Mouse (Mus musculus) forebrain, embryonic 14.5 days (tissue): ENCODE data around the gene Prkag1. TPM values are rescaled to one million over a fixed set of nuclear protein-coding genes. Genes with fewer than 3 reads are reported as not detected.

Source experiments
- ATAC-seq: fragments of 200-750 bp; cut with Nextera tagmentation; 2 replicates; pipeline ENCODE4 v1.8.0; 2017; ENCODE audit warnings: mild to moderate bottlenecking, moderate library complexity
- DNase-seq: peaks from one replicate; pipeline ENCODE4 v3.0.0-alpha.2; 2015; ENCODE audit warnings: low spot score
- H3K27ac ChIP-seq: fragments of 300-500 bp; sonication (generic); 2 replicates; pipeline ENCODE4 v1.5.1; 2014; ENCODE audit warnings: low read depth, mild to moderate bottlenecking, control low read depth, low read length, moderate library complexity
- H3K27me3 ChIP-seq: fragments of 300-500 bp; sonication (generic); replicated peaks from 2 replicates; pipeline ENCODE4 v1.6.1; 2014; ENCODE audit warnings: low read length, control low read depth, mixed read lengths; ENCODE audit not compliant: control insufficient read depth, insufficient read depth
- H3K36me3 ChIP-seq: fragments of 300-500 bp; sonication (generic); 2 replicates; pipeline ENCODE4 v1.6.1; 2014; ENCODE audit warnings: low read length, control low read depth; ENCODE audit not compliant: control insufficient read depth, insufficient read depth
- H3K4me1 ChIP-seq: fragments of 300-500 bp; sonication (generic); 2 replicates; pipeline ENCODE4 v1.6.1; 2014; ENCODE audit warnings: antibody characterized with exemption, low read length, control low read depth; ENCODE audit not compliant: control insufficient read depth, insufficient read depth
- H3K4me2 ChIP-seq: fragments of 300-500 bp; sonication (generic); 2 replicates; pipeline ENCODE4 v1.6.1; 2014; ENCODE audit warnings: mild to moderate bottlenecking, control low read depth, low read length
- H3K4me3 ChIP-seq: fragments of 300-500 bp; sonication (generic); 2 replicates; pipeline ENCODE4 v1.5.1; 2014; ENCODE audit warnings: low read depth, low read length, control low read depth
- H3K9ac ChIP-seq: fragments of 300-500 bp; sonication (generic); 2 replicates; pipeline ENCODE4 v1.6.1; 2014; ENCODE audit warnings: mild to moderate bottlenecking, low read length, control low read depth, moderate library complexity
- H3K9me3 ChIP-seq: fragments of 300-500 bp; sonication (generic); replicated peaks from 2 replicates; pipeline ENCODE4 v1.6.1; 2016; ENCODE audit warnings: low read length, control low read depth, mixed read lengths; ENCODE audit not compliant: control insufficient read depth
- WGBS: fragments of 180-500 bp; shearing (Covaris S2); extraction: QIAGEN DNeasy Blood & Tissue Kit; methylation state at CpG from one replicate; pipeline ENCODE4 v1.1.7; 2014; 5-methylcytosine and 5-hydroxymethylcytosine counted together
- polyA plus RNA-seq: library from polyadenylated mRNA; unstranded; fragments of >200 nt; fragmentation: Nextera tagmentation; extraction: Ambion mirVana; gene quantifications from 2 replicates; pipeline ENCODE4 v1.2.1, GENCODE M21; 2014

Prkag1 gene
- polyA plus RNA-seq, 1 experiment from 2014 or later: 82.1 TPM

DNA sequence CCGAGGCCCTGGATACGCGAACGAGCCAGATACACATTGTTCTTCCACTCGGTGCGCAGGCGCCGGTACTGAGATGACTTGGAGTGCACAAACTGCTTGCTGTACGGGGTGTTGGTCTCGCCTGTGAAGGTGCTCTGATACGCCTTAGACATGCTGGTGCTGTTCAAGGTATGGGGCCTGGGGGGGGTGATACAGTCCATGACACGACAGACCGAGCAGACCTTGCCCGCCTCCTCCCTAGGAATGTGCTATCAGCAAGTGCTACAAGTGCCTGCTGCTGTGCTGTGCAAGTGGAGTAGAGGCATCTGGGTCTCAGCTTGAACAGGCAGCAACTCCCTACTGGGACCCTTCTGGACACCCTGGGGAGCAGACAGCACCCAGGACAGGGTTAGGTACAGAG lies 4.0 kb upstream of the Prkag1 start:
- H3K27me3 ChIP-seq: no peaks in the 10 kb centered on the region

GRCm38 (mm10) chr15:98834059-98834458 lies 2.7 kb upstream of the Prkag1 start:
- Histone ChIP-seq H3K9me3 (no peaks in the 10 kb centered on the region), H3K4me1 (peaks cover 5% of the 10 kb centered on the region; the same call in 1 of the 2 replicates), H3K27ac (no peak overlapping the region), H3K36me3 (peaks cover 66% of the 10 kb centered on the region), H3K9ac (no peak overlapping the region), H3K4me3 (no peak overlapping the region), H3K4me2 (no peak overlapping the region), H3K27me3 (no peaks in the 10 kb centered on the region)
- no peak for DNase-seq
- 88% methylated on average over 13 of the region's 13 CpGs for WGBS
- ATAC-seq: no peak

More for the DNA sequence above, 4.0 kb upstream of the Prkag1 start:
- Histone ChIP-seq H3K9me3 (no peaks in the 10 kb centered on the region), H3K4me3 (no peak overlapping the region), H3K27ac (no peak overlapping the region), H3K9ac (no peak overlapping the region), H3K4me2 (no peak overlapping the region), H3K36me3 (peaks cover 78% of the 10 kb centered on the region), H3K4me1 (peaks cover 2% of the 10 kb centered on the region; the same call in 1 of the 2 replicates)
- ATAC-seq (no peak), DNase-seq (no peak)
- WGBS: 91% methylated on average over 14 of the region's 14 CpGs

DNA sequence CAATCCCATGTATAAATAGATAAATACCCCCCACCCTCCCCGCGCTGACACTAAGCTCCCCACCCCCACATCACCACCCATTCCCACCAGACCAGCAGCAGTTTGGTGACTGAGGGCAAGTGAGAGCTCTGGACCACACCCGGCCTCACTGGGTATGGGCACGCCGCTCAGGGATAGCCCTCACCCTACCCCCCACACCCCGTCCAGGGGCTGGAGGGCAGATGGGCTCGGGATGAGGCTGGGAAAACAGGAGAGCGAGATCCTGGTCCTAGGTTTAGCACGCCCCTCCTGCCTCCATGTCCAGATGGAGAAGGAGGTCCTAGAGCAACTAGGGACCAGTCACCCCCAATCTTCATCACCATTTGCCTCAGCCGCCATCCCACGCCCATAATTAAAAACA lies 2.0 kb upstream of the Prkag1 start:
- ATAC-seq (no peak), DNase-seq (no peak)
- Histone ChIP-seq H3K4me3 (no peak overlapping the region), H3K4me1 (peaks cover 5% of the 10 kb centered on the region; the same call in 1 of the 2 replicates), H3K27me3 (no peaks in the 10 kb centered on the region), H3K36me3 (peaks cover 58% of the 10 kb centered on the region), H3K9me3 (no peaks in the 10 kb centered on the region), H3K9ac (no peak overlapping the region), H3K4me2 (no peak overlapping the region), H3K27ac (no peak overlapping the region)
- WGBS: 89% methylated on average over 11 of the region's 11 CpGs

GRCm38 (mm10) chr15:98832161-98833058 lies 1.1 kb upstream of the Prkag1 start:
- no peaks in the 10 kb centered on the region for H3K27me3 ChIP-seq
- no peaks in the 10 kb centered on the region for H3K9me3 ChIP-seq
- peak overlapping the region; percentile 69; the same call in 1 of the 2 replicates for H3K4me2 ChIP-seq
- peaks cover 5% of the 10 kb centered on the region; the same call in 1 of the 2 replicates for H3K4me1 ChIP-seq
- no peak overlapping the region for H3K9ac ChIP-seq
- 60% methylated on average over 12 of the region's 12 CpGs for WGBS
- H3K4me3 ChIP-seq: no peak overlapping the region
- peaks cover 50% of the 10 kb centered on the region for H3K36me3 ChIP-seq
- no peak overlapping the region for H3K27ac ChIP-seq
- DNase-seq: no peak
- ATAC-seq: no peak

GRCm38 (mm10) chr15:98831684-98832035 lies 339 bp upstream of the Prkag1 start:
- Histone ChIP-seq H3K36me3 (peaks cover 42% of the 10 kb centered on the region), H3K4me3 (peak overlapping the region; percentile 75), H3K27me3 (no peaks in the 10 kb centered on the region), H3K4me1 (peaks cover 5% of the 10 kb centered on the region; the same call in 1 of the 2 replicates), H3K9ac (peak overlapping the region; percentile 75; the same call in 1 of the 2 replicates), H3K4me2 (peak overlapping the region; percentile 69), H3K9me3 (no peaks in the 10 kb centered on the region), H3K27ac (peak overlapping the region; percentile 66)
- 16% methylated on average over 9 of the region's 9 CpGs for WGBS
- DNase-seq (no peak), ATAC-seq (peak; percentile 28; the same call in 1 of the 2 replicates)

DNA sequence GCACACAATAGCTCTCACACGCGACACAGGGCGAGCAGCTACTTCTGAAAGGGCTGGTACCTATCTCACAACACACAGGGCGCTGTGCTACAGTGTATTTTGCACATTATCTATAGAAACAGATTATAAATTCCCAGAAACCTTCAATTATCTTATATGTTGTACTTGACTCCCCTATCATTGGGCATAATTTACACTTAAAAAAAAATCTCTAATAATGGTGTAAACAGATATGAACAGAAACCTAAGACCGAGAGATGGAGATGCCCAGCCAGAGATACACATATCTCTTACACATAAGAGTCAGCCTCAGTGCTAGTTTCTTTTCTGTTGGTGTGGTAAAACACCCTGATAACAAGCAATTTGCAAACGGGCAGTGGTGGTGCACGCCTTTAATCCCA lies 3.7 kb downstream of the Prkag1 start:
- 87% methylated on average over 7 of the region's 7 CpGs for WGBS
- no peak for DNase-seq

DNA sequence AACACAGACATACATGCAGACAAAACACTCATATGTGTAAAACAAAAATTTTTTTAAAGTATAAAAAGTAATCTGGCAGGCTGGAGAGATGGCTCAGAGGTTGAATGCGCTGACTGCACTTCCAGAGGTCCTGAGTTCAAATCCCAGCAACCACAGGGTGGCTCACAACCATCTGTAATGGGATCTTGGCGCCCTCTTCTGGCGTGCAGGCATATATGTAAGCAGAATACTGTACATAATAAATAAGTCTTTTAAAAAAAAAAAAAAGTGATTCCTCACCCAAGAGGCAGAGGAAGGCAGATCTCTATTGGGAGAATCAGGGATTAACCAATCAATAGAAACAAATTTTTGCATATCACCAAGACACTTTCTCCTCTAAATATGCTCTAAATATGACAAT lies 7.9 kb downstream of the Prkag1 start:
- no peak overlapping the region for H3K9ac ChIP-seq
- WGBS: 67% methylated on average over 3 of the region's 3 CpGs
- H3K9me3 ChIP-seq: no peaks in the 10 kb centered on the region
- peaks cover 50% of the 10 kb centered on the region for H3K36me3 ChIP-seq
- H3K4me3 ChIP-seq: no peak overlapping the region
- H3K27ac ChIP-seq: no peak overlapping the region
- no peak for DNase-seq
- H3K27me3 ChIP-seq: no peaks in the 10 kb centered on the region
- no peak overlapping the region for H3K4me2 ChIP-seq
- H3K4me1 ChIP-seq: no peaks in the 10 kb centered on the region
- ATAC-seq: no peak

More for the DNA sequence above, 3.7 kb downstream of the Prkag1 start:
- H3K27ac ChIP-seq: no peak overlapping the region
- no peaks in the 10 kb centered on the region for H3K9me3 ChIP-seq
- H3K27me3 ChIP-seq: no peaks in the 10 kb centered on the region
- H3K36me3 ChIP-seq: peaks cover 22% of the 10 kb centered on the region
- H3K4me2 ChIP-seq: no peak overlapping the region
- H3K4me1 ChIP-seq: peaks cover 5% of the 10 kb centered on the region; the same call in 1 of the 2 replicates
- H3K4me3 ChIP-seq: no peak overlapping the region
- no peak for ATAC-seq
- no peak overlapping the region for H3K9ac ChIP-seq

GRCm38 (mm10) chr15:98822147-98822546 lies 9.2 kb downstream of the Prkag1 start:
- 93% methylated on average over 5 of the region's 5 CpGs for WGBS
- DNase-seq (no peak), ATAC-seq (no peak)
- H3K4me2 ChIP-seq: no peak overlapping the region
- H3K4me1 ChIP-seq: no peaks in the 10 kb centered on the region
- H3K9me3 ChIP-seq: no peaks in the 10 kb centered on the region
- no peak overlapping the region for H3K27ac ChIP-seq
- H3K9ac ChIP-seq: no peak overlapping the region
- H3K4me3 ChIP-seq: no peak overlapping the region
- H3K27me3 ChIP-seq: no peaks in the 10 kb centered on the region
- H3K36me3 ChIP-seq: peaks cover 50% of the 10 kb centered on the region

DNA sequence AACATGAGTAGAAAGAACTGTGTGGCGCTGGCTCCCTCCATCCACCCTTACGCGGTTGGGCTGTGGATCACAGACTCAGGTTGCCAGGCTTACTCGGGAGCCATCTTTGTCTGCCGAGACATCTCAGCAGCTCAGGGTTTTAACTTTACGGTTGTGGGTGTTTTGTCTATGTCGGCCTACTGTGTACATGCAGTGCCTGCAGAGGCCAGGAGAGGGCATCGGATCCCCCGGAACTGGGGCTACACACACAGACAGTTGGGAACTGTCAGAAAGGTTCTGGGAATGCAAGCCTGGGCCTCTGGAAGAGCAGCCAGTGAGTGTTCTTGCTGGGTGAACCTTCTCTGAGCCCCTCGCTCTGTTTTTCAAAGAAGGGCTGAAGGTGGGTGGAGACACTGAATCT lies 9.9 kb downstream of the Prkag1 start:
- Histone ChIP-seq H3K9me3 (no peaks in the 10 kb centered on the region), H3K36me3 (peaks cover 50% of the 10 kb centered on the region), H3K4me2 (no peak overlapping the region), H3K27me3 (no peaks in the 10 kb centered on the region), H3K27ac (no peak overlapping the region), H3K9ac (no peak overlapping the region), H3K4me3 (no peak overlapping the region), H3K4me1 (no peaks in the 10 kb centered on the region)
- no peak for ATAC-seq
- DNase-seq: no peak
- WGBS: 23% methylated on average over 10 of the region's 10 CpGs
